8 mouse cellular contexts compared by ENCODE assay signal in the genomic region with DNA sequence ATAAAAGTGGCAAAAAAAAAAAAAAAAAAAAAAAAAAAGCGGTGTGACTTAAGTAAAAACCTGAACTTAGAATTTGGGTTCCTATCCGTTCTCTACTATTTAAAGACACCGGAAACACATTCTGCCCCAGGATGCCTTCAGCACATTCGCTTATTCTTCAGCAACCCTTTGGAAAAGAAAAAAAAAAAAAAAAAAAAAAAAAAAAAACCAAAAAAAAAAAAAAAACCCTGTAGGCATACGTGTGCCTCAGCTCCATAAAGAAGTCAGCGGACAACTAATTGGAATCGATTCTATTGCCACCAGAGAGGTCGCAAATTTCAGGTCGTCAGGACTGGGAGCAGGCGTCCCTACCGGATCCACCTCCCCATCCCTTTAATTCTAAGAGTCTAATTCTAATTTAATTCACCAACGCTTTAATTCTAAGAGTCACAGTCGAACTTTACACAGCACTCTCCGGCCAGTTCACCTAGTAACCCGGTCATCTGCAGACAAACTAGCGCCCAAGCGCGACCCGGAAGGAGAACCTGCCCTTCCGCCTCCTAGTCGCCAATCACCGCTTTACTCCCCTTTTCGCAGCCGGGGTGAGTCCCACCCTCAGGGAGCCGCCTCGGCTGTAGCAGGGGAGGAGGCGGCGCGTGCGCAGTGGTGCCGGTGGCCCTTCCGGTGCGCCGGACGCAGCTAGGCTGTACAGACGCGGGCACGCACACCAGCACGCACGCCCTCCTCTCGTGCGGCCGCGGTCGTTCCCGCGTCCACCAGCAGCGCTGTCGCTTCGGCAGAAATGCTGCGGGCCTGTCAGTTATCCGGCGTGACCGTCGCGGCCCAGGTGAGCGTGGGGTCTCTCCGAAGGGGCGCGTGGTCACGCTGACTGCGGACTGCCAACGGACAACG. TPM values are rescaled to one million over a fixed set of nuclear protein-coding genes. Genes with fewer than 3 reads are reported as not detected.
DNase-seq lines count a peak whose midpoint lies in the region; ATAC-seq and TF ChIP-seq lines count a peak whose summit lies in the region.

A gene (plus strand): TSS at position 642 of the 891 bp plus-strand sequence.

- intact Hi-C loops in heart, postnatal 25 days (cut with DNase I): loop anchor here (5.0 kb wide), 1 partner anchor 199 kb away; a partner anchor contains a TSS

- under 1% methylated on average over 64 of the region's 64 CpGs for WGBS in forebrain, embryonic 15.5 days
- under 1% methylated on average over 64 of the region's 64 CpGs for WGBS in lung, adult 2 months

- no peaks in the 10 kb centered on the region for H3K27me3 ChIP-seq in forebrain, embryonic 15.5 days

- TF ChIP-seq CTCF in lung, adult 2 months (IDR thresholded peaks at IDR 0.05; ENCODE audit: insufficient read depth, low read length): no peak

- no peaks in the 10 kb centered on the region for H3K36me3 ChIP-seq in ES-E14 (ENCODE audit: control insufficient read depth, insufficient read depth, low read length, poor library complexity, severe bottlenecking)
- peaks cover 13% of the 10 kb centered on the region; the same call in 1 of the 2 replicates for H3K36me3 ChIP-seq in forebrain, embryonic 15.5 days

- H3K4me2 ChIP-seq in forebrain, embryonic 15.5 days (replicated peaks): peak within 1 kb of the TSS; percentile 78

- in situ Hi-C loops in ES-E14 (cut with MboI; ENCODE audit: low sequenced_read_pairs in 2 of 2, unreplicated experiment in 2 of 2): no loop called here

- H3K4me1 ChIP-seq in ES-E14 (ENCODE audit: control insufficient read depth in 2 of 2, insufficient read depth in 2 of 2, low read length in 2 of 2, poor library complexity in 1 of 2): peaks cover 0 to 5% of the 10 kb centered on the region in 2 experiments; a peak in 2 of 4 replicates
- H3K4me1 ChIP-seq in forebrain, embryonic 15.5 days: peaks cover 21% of the 10 kb centered on the region
- H3K4me1 ChIP-seq in lung, adult 2 months (ENCODE audit: control insufficient read depth, insufficient read depth, low read length): no peaks in the 10 kb centered on the region; the same call in 1 of the 2 replicates

- peak within 1 kb of the TSS; percentile 87 to 96 for H3K4me3 ChIP-seq in ES-E14 (ENCODE audit: insufficient read depth in 1 of 2, low read depth in 1 of 2, low read length in 2 of 2, poor library complexity in 1 of 2, severe bottlenecking in 1 of 2)
- peak within 1 kb of the TSS; percentile 98 for H3K4me3 ChIP-seq in forebrain, embryonic 15.5 days
- peak within 1 kb of the TSS; percentile 99 for H3K4me3 ChIP-seq in lung, adult 2 months (replicated peaks; ENCODE audit: extremely low read depth, low read depth, low read length)

- no peaks in the 10 kb centered on the region for H3K9me3 ChIP-seq in ES-E14 (ENCODE audit: control insufficient read depth, insufficient read depth, low read depth, low read length)
- H3K9me3 ChIP-seq in forebrain, embryonic 15.5 days: no peaks in the 10 kb centered on the region

- peak within 1 kb of the TSS; percentile 98 for H3K9ac ChIP-seq in ES-E14 (ENCODE audit: insufficient read depth, low read depth, low read length, poor library complexity, severe bottlenecking)
- H3K9ac ChIP-seq in forebrain, embryonic 15.5 days (replicated peaks): peak within 1 kb of the TSS; percentile 85

- peak; percentile 88 for TF ChIP-seq POLR2A in lung, adult 2 months (IDR thresholded peaks at IDR 0.05; ENCODE audit: borderline replicate concordance, extremely low read depth, low read depth, low read length)

- peak; percentile 89 for DNase-seq in ES-E14 (ENCODE audit: low read depth, low spot score)
- peak; percentile 99 for DNase-seq in cerebellum, adult 11-12 months
- peak; percentile 95 for DNase-seq in heart, postnatal 25 days (ENCODE audit: low spot score)
- peak; percentile 97 to 98 for DNase-seq in layer of hippocampus, adult 18-20 months (ENCODE audit: low spot score in 2 of 2)
- peak; percentile 92 for DNase-seq in lung, adult 2 months
- DNase-seq in thymus, adult 18-20 months: peak; percentile 93 to 94

- H3K27ac ChIP-seq in ES-E14 (ENCODE audit: insufficient read depth, low read depth, low read length, poor library complexity, severe bottlenecking): peak within 1 kb of the TSS; percentile 95
- peak within 1 kb of the TSS; percentile 93 for H3K27ac ChIP-seq in forebrain, embryonic 15.5 days (replicated peaks)

- ATAC-seq in forebrain, embryonic 15.5 days (replicated peaks): peak; percentile 99
- peak; percentile 93 for ATAC-seq in neutrophil, adult 5-6 weeks (ENCODE audit: extremely low read depth, insufficient number of reproducible peaks, low FRiP score, poor library complexity, severe bottlenecking)

TF ChIP-seq in ES-E14, 5 proteins besides CTCF, POLR2A, EP300 and RAD21:
- TF ChIP-seq HCFC1 (IDR thresholded peaks at IDR 0.05; ENCODE audit: borderline replicate concordance, insufficient read depth, low read length): peak; percentile 74; the same call in 1 of the 2 replicates
- peak; percentile 98 for TF ChIP-seq ZNF384 (IDR thresholded peaks at IDR 0.05; ENCODE audit: low read depth, low read length)
- TF ChIP-seq ZC3H11A (IDR thresholded peaks at IDR 0.05; ENCODE audit: borderline replicate concordance, low read depth, low read length): no peak
- peak; percentile 83 for TF ChIP-seq CHD2 (IDR thresholded peaks at IDR 0.05; ENCODE audit: low read depth, low read length)
- 0 out of 2 replicates have a peak, but pooled peaks have one; percentile 9 for TF ChIP-seq MAFK (IDR thresholded peaks at IDR 0.05; ENCODE audit: insufficient read depth, low read depth, low read length)

RNA-seq across cellular contexts. Expression of the gene that starts here (rescaled TPM):
- 166 and 181 TPM in 2 replicates for total RNA-seq in ES-E14 (2012; rRNA removed)
- 149 and 151 TPM in 2 replicates for polyA plus RNA-seq in forebrain, embryonic 15.5 days (2015; fragmentation: Nextera tagmentation; extraction: Ambion mirVana)
- 100 to 1,000 TPM; 613 to 617 TPM for total RNA-seq in heart, postnatal 25 days (2021)
- total RNA-seq in layer of hippocampus, adult 18-20 months (2021): 100 to 1,000 TPM; 132 to 141 TPM
- polyA plus RNA-seq in lung, adult 2 months (2012; rRNA removed): 26.4 and 33.5 TPM in 2 replicates
- total RNA-seq in neutrophil, adult 5-6 weeks (2017): 86.3 and 97.9 TPM in 2 replicates

Comparison
In these comparisons a context has a peak if more than half of its experiments do, and no peak if none do; other contexts are left out.
1. Peak in every context shown above with its lines: DNase-seq, ATAC-seq, H3K4me3 ChIP-seq and H3K27ac ChIP-seq.